Mouse (Mus musculus): ENCODE results near the gene Fhod1. TPM values are rescaled to one million over a fixed set of nuclear protein-coding genes. Genes with fewer than 3 reads are reported as not detected.

Gene Fhod1
- polyA plus RNA-seq, 1 experiment from 2014 or later = 8.7 TPM

DNA sequence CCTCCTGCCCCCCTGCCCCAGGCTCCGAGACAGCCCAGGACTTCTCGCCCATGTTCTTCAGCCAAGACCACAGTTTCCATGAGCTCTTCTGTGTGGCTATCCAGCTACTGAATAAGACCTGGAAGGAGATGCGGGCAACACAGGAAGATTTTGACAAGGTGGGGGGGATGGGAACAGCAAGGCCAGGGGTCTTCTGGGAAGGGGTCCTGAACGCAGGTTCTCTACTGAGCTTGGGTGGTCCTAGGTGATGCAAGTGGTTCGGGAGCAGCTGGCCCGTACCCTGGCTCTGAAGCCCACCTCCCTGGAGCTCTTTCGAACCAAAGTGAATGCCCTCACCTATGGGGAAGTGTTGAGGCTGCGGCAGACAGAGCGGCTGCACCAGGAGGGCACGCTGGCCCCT, 39.3 kb downstream of the Fhod1 start:
- Histone ChIP-seq H3K9ac (replicated peaks; ENCODE audit: low read depth) (no peak overlapping the region), H3K27ac (ENCODE audit: low read length) (no peak overlapping the region), H3K4me2 (replicated peaks; ENCODE audit: low read depth, low read length) (no peak overlapping the region), H3K27me3 (replicated peaks; ENCODE audit: insufficient read depth, low read length) (no peaks in the 10 kb centered on the region), H3K36me3 (ENCODE audit: insufficient read depth, low read length) (peaks cover 30% of the 10 kb centered on the region), H3K4me3 (ENCODE audit: low read depth, low read length) (no peak overlapping the region), H3K4me1 (ENCODE audit: insufficient read depth, low read depth, low read length) (peaks cover 11% of the 10 kb centered on the region; the same call in 1 of the 2 replicates), H3K9me3 (ENCODE audit: low read length) (no peaks in the 10 kb centered on the region)
- no peak for DNase-seq (ENCODE audit: low spot score)
- TF ChIP-seq CTCF (IDR thresholded peaks at IDR 0.05) (no peak), EP300 (IDR thresholded peaks at IDR 0.05) (no peak)
- WGBS = 90% methylated on average over 10 of the region's 10 CpGs
- ATAC-seq = no peak

DNA sequence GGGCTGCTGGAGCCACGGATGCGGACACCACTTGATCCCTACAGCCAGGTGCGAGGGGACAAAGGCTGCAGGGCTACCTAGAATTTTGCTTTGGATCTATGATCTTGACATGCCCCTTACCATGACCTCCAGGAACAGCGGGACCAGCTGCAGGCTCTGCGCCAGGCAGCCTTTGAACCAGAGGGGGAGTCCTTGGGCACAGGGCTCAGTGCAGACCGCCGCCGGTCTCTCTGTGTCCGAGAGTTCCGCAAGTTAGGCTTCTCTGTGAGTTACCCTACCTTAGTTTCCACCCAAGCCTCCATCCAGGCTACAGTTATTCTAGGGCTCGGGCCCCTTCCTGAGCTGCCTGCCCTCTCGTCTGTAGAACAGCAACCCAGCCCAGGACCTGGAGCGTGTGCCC, 40.1 kb downstream of the Fhod1 start:
- WGBS = 93% methylated on average over 13 of the region's 13 CpGs
- Histone ChIP-seq H3K9ac (replicated peaks; ENCODE audit: low read depth) (no peak overlapping the region), H3K4me3 (ENCODE audit: low read depth, low read length) (no peak overlapping the region), H3K4me1 (ENCODE audit: insufficient read depth, low read depth, low read length) (peaks cover 11% of the 10 kb centered on the region; the same call in 1 of the 2 replicates), H3K36me3 (ENCODE audit: insufficient read depth, low read length) (peaks cover 24% of the 10 kb centered on the region), H3K27me3 (replicated peaks; ENCODE audit: insufficient read depth, low read length) (no peaks in the 10 kb centered on the region), H3K9me3 (ENCODE audit: low read length) (no peaks in the 10 kb centered on the region), H3K27ac (ENCODE audit: low read length) (no peak overlapping the region), H3K4me2 (replicated peaks; ENCODE audit: low read depth, low read length) (no peak overlapping the region)
- TF ChIP-seq CTCF (IDR thresholded peaks at IDR 0.05) (no peak), EP300 (IDR thresholded peaks at IDR 0.05) (no peak)
- ATAC-seq (no peak), DNase-seq (ENCODE audit: low spot score) (no peak)

DNA sequence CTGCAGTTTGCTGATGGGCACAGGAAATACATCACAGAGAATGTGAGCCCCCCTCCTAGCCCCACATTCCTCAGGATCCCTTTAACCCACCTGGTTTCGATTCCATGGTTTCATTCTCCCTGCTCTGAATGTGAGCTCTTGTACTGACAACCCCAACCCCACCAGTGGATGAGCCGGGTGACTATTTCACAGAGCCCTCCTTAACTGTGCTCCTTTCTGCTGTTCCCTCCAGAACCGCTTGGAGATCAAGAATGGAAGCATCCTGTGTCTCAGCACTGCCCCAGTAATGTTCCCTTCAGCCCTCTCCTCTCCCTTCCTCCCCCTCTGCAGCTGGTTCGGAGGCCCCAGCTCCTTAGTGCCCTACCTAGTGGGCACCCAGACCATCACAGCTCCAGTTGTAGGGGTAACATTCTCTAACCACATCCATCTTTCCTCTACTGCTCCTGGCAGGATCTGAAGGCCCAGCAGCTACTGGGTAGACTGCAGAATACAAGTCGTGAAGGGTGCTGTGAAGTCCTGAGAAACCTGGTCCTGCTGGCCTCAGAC, 41.5 kb downstream of the Fhod1 start:
- peak overlapping the region; percentile 87 for H3K27ac ChIP-seq (ENCODE audit: low read length)
- DNase-seq (ENCODE audit: low spot score) (no peak), ATAC-seq (peak; percentile 2; the same call in 1 of the 2 replicates)
- peaks cover 27% of the 10 kb centered on the region for H3K36me3 ChIP-seq (ENCODE audit: insufficient read depth, low read length)
- no peaks in the 10 kb centered on the region for H3K27me3 ChIP-seq (replicated peaks; ENCODE audit: insufficient read depth, low read length)
- no peak overlapping the region for H3K9ac ChIP-seq (replicated peaks; ENCODE audit: low read depth)
- peak overlapping the region; percentile 59 for H3K4me2 ChIP-seq (replicated peaks; ENCODE audit: low read depth, low read length)
- TF ChIP-seq EP300 (IDR thresholded peaks at IDR 0.05) (no peak), CTCF (IDR thresholded peaks at IDR 0.05) (peak; percentile 39)
- peaks cover 11% of the 10 kb centered on the region; the same call in 1 of the 2 replicates for H3K4me1 ChIP-seq (ENCODE audit: insufficient read depth, low read depth, low read length)
- peak overlapping the region; percentile 33 for H3K4me3 ChIP-seq (ENCODE audit: low read depth, low read length)
- H3K9me3 ChIP-seq (ENCODE audit: low read length) = no peaks in the 10 kb centered on the region
- WGBS = 24% methylated on average over 5 of the region's 5 CpGs

DNA sequence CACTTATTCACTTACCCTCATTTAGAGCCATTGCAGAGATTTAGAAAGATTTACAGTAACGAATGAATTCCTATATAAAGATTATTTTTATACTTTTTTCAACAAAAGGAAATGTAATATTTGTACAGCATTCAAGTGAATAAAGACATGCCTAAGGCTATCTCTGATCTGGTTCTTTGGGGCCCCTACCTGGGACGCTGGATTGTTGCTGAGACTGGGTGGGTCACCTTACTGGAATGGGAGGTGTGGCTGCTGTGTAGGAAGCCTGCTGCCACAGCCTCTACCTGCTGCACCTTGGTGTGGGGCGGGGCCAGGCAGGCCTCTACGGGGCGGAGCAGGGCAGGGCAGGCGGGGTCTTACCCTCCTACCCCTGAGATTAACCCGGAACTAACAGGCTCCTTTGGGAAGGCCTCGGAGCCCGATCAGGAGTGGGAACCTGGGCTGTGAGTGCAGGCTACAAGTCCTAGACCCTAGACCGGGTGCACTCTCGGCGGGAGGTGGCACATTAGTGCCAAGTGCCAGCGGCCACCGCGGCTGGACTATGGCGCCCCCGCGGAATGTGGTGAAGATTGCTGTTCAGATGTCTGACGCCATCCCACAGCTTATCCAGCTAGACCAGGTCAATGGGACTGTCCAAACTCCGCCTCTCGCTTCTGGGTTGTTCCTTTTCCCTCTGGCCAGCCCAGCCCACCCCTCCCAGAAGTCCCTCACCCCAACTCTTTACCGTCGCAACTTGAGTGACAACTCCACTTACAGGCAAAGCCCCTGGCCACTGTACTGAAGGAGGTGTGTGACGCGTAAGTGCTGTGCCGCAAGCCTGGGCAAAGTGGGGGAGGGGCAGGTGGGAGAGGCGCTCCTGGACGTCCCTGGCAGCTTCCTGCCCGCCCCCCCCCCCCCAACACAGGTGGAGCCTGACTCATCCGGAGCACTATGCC, 42.3 kb downstream of the Fhod1 start, which contains the start of gene Elmo3:
Elmo3 (plus strand) TSS at position 391 of the 935 bp plus-strand sequence.
- Histone ChIP-seq H3K9me3 (ENCODE audit: low read length) (no peaks in the 10 kb centered on the region), H3K36me3 (ENCODE audit: insufficient read depth, low read length) (peaks cover 30% of the 10 kb centered on the region), H3K4me3 (ENCODE audit: low read depth, low read length) (peak within 1 kb of the TSS; percentile 33), H3K9ac (replicated peaks; ENCODE audit: low read depth) (0 out of 2 replicates have a peak within 1 kb of the TSS, but pooled peaks have one; percentile 16), H3K27ac (ENCODE audit: low read length) (peak within 1 kb of the TSS; percentile 87), H3K4me1 (ENCODE audit: insufficient read depth, low read depth, low read length) (peaks cover 11% of the 10 kb centered on the region; the same call in 1 of the 2 replicates), H3K4me2 (replicated peaks; ENCODE audit: low read depth, low read length) (peak within 1 kb of the TSS; percentile 59), H3K27me3 (replicated peaks; ENCODE audit: insufficient read depth, low read length) (no peaks in the 10 kb centered on the region)
- DNase-seq (ENCODE audit: low spot score) (peak; percentile 91), ATAC-seq (peak; percentile 93)
- TF ChIP-seq EP300 (IDR thresholded peaks at IDR 0.05) = no peak
- TF ChIP-seq CTCF (IDR thresholded peaks at IDR 0.05) = peak; percentile 29; the same call in 1 of the 2 replicates
- 7% methylated on average over 28 of the region's 30 CpGs for WGBS

DNA sequence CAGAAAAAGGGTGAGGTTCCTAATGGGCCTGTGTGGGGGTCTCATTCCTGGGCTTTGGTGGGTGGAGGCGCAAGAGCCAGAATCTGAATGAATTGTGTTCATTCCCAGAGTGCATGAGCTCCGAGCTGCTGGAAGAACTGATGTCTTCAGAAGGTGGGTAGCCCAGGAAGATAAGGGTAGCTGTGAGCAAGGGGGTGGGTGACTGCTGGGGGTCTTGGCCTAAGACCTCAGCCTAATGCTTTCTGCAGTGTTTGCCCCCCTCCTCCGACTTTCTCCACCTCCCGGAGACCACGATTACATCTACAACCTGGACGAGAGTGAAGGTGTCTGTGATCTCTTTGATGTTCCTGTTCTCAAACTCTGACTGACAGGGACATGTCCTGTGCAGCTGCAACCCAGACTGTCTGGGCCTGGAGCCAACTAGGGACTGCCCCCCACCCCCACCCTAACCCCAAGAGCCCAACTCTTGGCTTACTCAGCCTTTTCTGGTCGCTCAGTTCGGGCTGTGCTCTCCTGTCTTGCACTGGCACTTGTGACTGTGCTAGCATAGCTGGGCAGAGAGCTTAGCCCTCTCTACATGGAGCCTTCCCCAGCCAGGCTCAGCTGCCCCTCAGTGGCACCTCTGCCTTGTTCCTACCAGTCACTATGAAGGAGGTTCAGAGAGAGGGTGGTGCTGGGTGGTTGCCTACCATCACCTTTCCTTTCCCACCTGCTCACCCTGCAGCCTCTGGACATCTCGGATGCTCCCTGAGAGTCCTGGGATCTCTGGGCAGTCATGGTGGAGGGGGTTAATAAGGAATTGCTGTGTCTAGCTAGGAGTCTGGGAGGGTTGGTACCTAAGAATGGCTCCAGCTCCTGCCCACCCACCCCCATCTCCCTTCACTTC, 43.2 kb downstream of the Fhod1 start:
- no peaks in the 10 kb centered on the region for H3K27me3 ChIP-seq (replicated peaks; ENCODE audit: insufficient read depth, low read length)
- WGBS = 42% methylated on average over 9 of the region's 9 CpGs
- H3K36me3 ChIP-seq (ENCODE audit: insufficient read depth, low read length) = peaks cover 38% of the 10 kb centered on the region
- TF ChIP-seq CTCF (IDR thresholded peaks at IDR 0.05) = no peak
- no peak for TF ChIP-seq EP300 (IDR thresholded peaks at IDR 0.05)
- H3K9me3 ChIP-seq (ENCODE audit: low read length) = no peaks in the 10 kb centered on the region
- no peak overlapping the region for H3K4me2 ChIP-seq (replicated peaks; ENCODE audit: low read depth, low read length)
- DNase-seq (ENCODE audit: low spot score) (peak; percentile 36), ATAC-seq (peak; percentile 8)
- H3K4me3 ChIP-seq (ENCODE audit: low read depth, low read length) = no peak overlapping the region
- peaks cover 11% of the 10 kb centered on the region; the same call in 1 of the 2 replicates for H3K4me1 ChIP-seq (ENCODE audit: insufficient read depth, low read depth, low read length)
- H3K9ac ChIP-seq (replicated peaks; ENCODE audit: low read depth) = no peak overlapping the region
- peak overlapping the region; percentile 71 for H3K27ac ChIP-seq (ENCODE audit: low read length)
